Mouse (Mus musculus) embryonic facial prominence, embryonic 12.5 days (tissue): ENCODE data around the gene Ldlr. TPM values are rescaled to one million over a fixed set of nuclear protein-coding genes. Genes with fewer than 3 reads are reported as not detected.
"Not testable (repeated sequence)": the region's sequence is repeated elsewhere in the genome, so short reads cannot be mapped to it uniquely, and the experiment has no call there.

Source experiments
- ATAC-seq: fragments of 200-750 bp; cut with Nextera tagmentation; 2 replicates; pipeline ENCODE4 v1.8.0; 2017; ENCODE audit not compliant: insufficient number of reproducible peaks, insufficient read depth, low FRiP score, low TSS enrichment
- H3K27ac ChIP-seq: fragments of 300-500 bp; sonication (generic); 2 replicates; pipeline ENCODE4 v1.5.1; 2016; ENCODE audit warnings: mild to moderate bottlenecking
- H3K27me3 ChIP-seq: fragments of 300-500 bp; sonication (generic); 2 replicates; pipeline ENCODE4 v1.6.1; 2016; ENCODE audit warnings: mild to moderate bottlenecking, moderate library complexity
- H3K36me3 ChIP-seq: fragments of 300-500 bp; sonication (generic); 2 replicates; pipeline ENCODE4 v1.6.1; 2016; ENCODE audit warnings: mild to moderate bottlenecking
- H3K4me1 ChIP-seq: fragments of 300-500 bp; sonication (generic); 2 replicates; pipeline ENCODE4 v1.6.1; 2016
- H3K4me2 ChIP-seq: fragments of 300-500 bp; sonication (generic); replicated peaks from 2 replicates; pipeline ENCODE4 v1.6.1; 2016; ENCODE audit warnings: mild to moderate bottlenecking, moderate library complexity
- H3K4me3 ChIP-seq: fragments of 300-500 bp; sonication (generic); 2 replicates; pipeline ENCODE4 v1.5.1; 2016; ENCODE audit warnings: mild to moderate bottlenecking
- H3K9ac ChIP-seq: fragments of 300-500 bp; sonication (generic); 2 replicates; pipeline ENCODE4 v1.6.1; 2016; ENCODE audit warnings: mild to moderate bottlenecking, moderate library complexity
- H3K9me3 ChIP-seq: fragments of 300-500 bp; sonication (generic); 2 replicates; pipeline ENCODE4 v1.6.1; 2016; ENCODE audit warnings: mild to moderate bottlenecking, moderate library complexity
- WGBS: fragments of 180-500 bp; shearing (Covaris S2); methylation state at CpG from one replicate; pipeline ENCODE4 v1.1.7; 2016; 5-methylcytosine and 5-hydroxymethylcytosine counted together
- polyA plus RNA-seq: library from polyadenylated mRNA; unstranded; fragments of >200 nt; fragmentation: Nextera tagmentation; extraction: Ambion mirVana; gene quantifications from 2 replicates; pipeline ENCODE4 v1.2.1, GENCODE M21; 2016

The Ldlr gene
- polyA plus RNA-seq, 1 experiment from 2014 or later: 36.8 TPM

GRCm38 (mm10) chr9:21699280-21699679 is 24.0 kb upstream of the Ldlr start:
- not testable (repeated sequence) for H3K27ac ChIP-seq, H3K4me2 ChIP-seq, H3K4me3 ChIP-seq, ATAC-seq, H3K27me3 ChIP-seq, H3K4me1 ChIP-seq, H3K9me3 ChIP-seq, H3K9ac ChIP-seq
- 89% methylated on average over 6 of the region's 6 CpGs for WGBS
- peaks cover 92% of the 10 kb centered on the region for H3K36me3 ChIP-seq

DNA sequence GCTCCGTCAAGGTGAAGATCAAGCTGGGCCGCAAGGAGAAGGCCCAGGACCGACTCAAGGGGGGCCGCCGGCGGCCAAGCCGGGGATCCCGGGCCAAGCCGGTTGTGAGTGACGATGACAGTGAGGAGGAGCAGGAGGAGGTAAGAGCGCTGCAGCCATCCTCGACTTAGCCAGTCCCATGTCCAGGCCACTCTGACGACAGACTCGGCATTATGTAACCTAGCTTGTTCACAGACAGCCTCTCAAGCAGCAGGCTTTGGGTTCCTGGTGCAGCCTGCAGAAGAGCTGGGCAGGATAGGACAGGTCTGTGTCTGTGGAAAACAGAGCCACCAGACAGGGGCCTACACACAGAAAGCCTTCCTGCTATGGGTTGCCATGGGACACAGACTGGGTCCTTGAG is 22.2 kb upstream of the Ldlr start:
- 96% methylated on average over 14 of the region's 14 CpGs for WGBS
- peaks cover 93% of the 10 kb centered on the region for H3K36me3 ChIP-seq
- no peak for ATAC-seq

DNA sequence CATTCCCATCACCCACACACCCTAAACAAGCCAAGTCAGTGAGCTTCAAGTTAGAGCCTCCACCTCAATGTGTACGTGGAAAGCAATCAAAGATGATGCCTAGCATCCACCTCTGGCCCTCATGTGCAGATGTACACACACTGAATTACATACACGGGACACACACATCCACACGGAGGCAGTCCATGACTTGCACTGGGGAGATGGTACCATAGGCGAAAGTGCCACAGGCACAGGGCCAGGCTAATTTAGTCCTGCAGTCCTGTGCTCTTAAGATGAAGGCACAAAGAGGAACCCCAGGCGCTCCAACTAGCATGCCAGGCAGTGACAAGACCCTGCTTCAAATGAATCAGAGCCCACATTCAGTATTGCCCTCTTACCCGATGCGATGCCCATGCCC is 19.8 kb upstream of the Ldlr start:
- no peak overlapping the region for H3K27ac ChIP-seq
- no peak overlapping the region for H3K9ac ChIP-seq
- no peak for ATAC-seq
- no peaks in the 10 kb centered on the region for H3K27me3 ChIP-seq
- H3K4me2 ChIP-seq: no peak overlapping the region
- WGBS: 94% methylated on average over 7 of the region's 7 CpGs
- peaks cover 96% of the 10 kb centered on the region for H3K36me3 ChIP-seq
- no peaks in the 10 kb centered on the region for H3K9me3 ChIP-seq
- H3K4me3 ChIP-seq: no peak overlapping the region
- H3K4me1 ChIP-seq: no peaks in the 10 kb centered on the region

More for the DNA sequence above, 22.2 kb upstream of the Ldlr start:
- Histone ChIP-seq H3K4me2 (no peak overlapping the region), H3K27me3 (no peaks in the 10 kb centered on the region), H3K9ac (no peak overlapping the region), H3K4me1 (no peaks in the 10 kb centered on the region), H3K9me3 (no peaks in the 10 kb centered on the region), H3K27ac (no peak overlapping the region), H3K4me3 (no peak overlapping the region)

DNA sequence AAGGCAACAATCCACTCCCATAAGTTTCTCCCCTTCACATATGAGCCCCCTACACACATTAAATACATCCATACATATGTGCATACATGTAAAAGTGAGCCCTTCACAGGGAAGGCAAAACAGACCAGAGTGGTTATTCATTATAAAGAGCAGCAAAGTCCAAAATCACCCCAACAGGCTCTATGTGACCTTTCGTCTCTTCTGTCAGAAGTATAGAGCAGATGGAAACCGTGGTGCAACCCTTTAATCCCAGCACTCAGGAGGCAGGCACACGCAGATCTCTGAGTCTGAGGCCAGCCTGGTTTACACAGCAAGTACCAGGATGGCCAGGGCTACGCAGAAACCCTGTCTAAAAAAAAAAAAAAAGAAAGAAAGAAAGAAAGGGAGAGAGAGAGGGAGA is 17.2 kb upstream of the Ldlr start:
- Histone ChIP-seq H3K4me2 (no peak overlapping the region), H3K4me3 (no peak overlapping the region), H3K9ac (no peak overlapping the region), H3K27me3 (no peaks in the 10 kb centered on the region), H3K36me3 (peaks cover 79% of the 10 kb centered on the region), H3K9me3 (no peaks in the 10 kb centered on the region), H3K27ac (no peak overlapping the region), H3K4me1 (no peaks in the 10 kb centered on the region)
- ATAC-seq: no peak
- WGBS: 88% methylated on average over 4 of the region's 4 CpGs

DNA sequence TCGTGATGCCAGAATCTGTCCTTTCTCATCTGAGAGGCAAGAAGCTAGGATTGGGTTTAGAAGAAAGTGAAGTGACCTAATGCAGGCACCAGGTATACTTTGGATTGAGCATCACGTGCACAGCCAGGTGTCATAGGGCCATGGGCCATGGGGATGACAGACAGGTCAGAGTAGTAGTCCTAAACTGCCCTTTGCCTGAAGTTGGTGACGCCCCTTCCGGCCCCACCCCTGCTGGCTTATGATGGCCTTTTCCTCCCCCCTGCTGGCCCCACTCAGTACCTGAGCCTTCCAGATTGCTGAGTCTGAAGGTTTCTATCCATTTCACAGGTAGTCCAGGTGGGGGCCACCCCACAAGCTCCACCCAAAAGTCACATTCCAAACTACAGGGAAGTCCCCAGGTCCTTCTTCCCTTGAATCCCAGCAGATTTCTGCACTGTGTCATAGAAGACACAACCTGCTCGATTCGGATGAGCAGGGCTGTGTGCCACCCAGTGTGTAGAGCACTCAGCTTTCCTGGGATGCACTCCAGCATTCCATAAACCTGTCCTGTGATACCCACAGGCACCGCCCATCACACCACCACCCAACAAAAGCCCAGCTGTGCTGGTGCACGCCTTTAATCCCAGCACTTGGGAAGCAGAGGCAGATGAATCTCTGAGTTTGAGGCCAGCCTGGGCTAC is 16.6 kb upstream of the Ldlr start:
- Histone ChIP-seq H3K9me3 (no peaks in the 10 kb centered on the region), H3K4me2 (no peak overlapping the region), H3K27me3 (no peaks in the 10 kb centered on the region), H3K4me3 (no peak overlapping the region), H3K4me1 (no peaks in the 10 kb centered on the region), H3K9ac (no peak overlapping the region), H3K27ac (no peak overlapping the region), H3K36me3 (peaks cover 73% of the 10 kb centered on the region)
- 89% methylated on average over 8 of the region's 8 CpGs for WGBS
- ATAC-seq: no peak

- Histone ChIP-seq H3K4me2 (no peak overlapping the region), H3K27me3 (no peaks in the 10 kb centered on the region), H3K27ac (no peak overlapping the region), H3K9me3 (no peaks in the 10 kb centered on the region), H3K9ac (no peak overlapping the region), H3K36me3 (peaks cover 52% of the 10 kb centered on the region), H3K4me1 (no peaks in the 10 kb centered on the region), H3K4me3 (no peak overlapping the region)
- 93% methylated on average over 3 of the region's 3 CpGs for WGBS
- no peak for ATAC-seq
Observed at GRCm38 (mm10) chr9:21709340-21709739, 13.9 kb upstream of the Ldlr start.

- H3K9ac ChIP-seq: no peak overlapping the region
- peaks cover 6% of the 10 kb centered on the region; the same call in 1 of the 2 replicates for H3K36me3 ChIP-seq
- H3K4me2 ChIP-seq: no peak overlapping the region
- no peaks in the 10 kb centered on the region for H3K27me3 ChIP-seq
- no peak for ATAC-seq
- H3K27ac ChIP-seq: no peak overlapping the region
- H3K4me3 ChIP-seq: no peak overlapping the region
- 0 out of 2 replicates have a peak, but pooled peaks cover 4% of the 10 kb centered on the region for H3K9me3 ChIP-seq
- H3K4me1 ChIP-seq: no peaks in the 10 kb centered on the region
- WGBS: 59% methylated on average over 4 of the region's 4 CpGs
Observed at GRCm38 (mm10) chr9:21715298-21715697, 8.0 kb upstream of the Ldlr start.

DNA sequence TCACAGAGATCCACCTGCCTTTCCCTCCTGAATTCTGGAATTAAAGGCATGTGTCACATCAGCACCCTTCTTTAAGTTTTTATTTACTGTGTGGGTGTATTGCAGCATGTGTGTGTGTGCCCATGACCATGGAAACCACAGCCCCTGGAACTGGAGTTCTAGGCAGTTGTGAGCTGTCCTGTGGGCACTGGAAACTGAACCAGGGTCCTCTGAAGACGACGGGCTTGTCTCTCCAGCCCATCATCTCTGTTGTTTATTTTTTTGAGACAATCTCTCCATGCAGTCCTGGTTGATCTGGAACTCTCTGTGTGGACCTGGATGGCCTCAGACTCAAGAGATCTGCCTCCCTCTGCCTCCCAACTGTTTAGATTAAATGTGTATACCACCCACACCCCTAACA is 6.3 kb upstream of the Ldlr start:
- Histone ChIP-seq H3K4me3 (no peak overlapping the region), H3K27me3 (no peaks in the 10 kb centered on the region), H3K27ac (no peak overlapping the region), H3K36me3 (peaks cover 6% of the 10 kb centered on the region; the same call in 1 of the 2 replicates), H3K9me3 (0 out of 2 replicates have a peak, but pooled peaks cover 4% of the 10 kb centered on the region), H3K9ac (no peak overlapping the region), H3K4me2 (no peak overlapping the region), H3K4me1 (no peaks in the 10 kb centered on the region)
- 84% methylated on average over 2 of the region's 2 CpGs for WGBS
- no peak for ATAC-seq

DNA sequence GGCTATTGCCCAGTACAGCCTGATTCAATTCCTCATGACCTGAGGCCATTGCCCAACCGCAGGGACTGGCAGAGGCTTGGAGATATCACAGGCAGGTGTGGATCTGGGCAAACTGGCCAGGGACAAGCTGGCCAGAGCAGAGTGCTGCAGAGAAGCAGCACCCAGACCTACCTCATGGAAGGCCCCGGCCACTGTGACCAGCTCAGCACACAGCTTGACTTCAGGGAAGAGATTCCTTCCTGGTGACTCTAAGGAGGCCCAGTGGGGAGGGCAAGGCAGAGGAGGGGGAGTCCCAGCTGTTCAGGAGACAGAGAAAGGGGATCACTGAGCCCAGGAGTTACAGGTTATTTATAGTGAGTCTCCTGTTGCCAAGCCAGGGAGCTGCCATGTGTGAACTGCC is 2.2 kb upstream of the Ldlr start:
- H3K36me3 ChIP-seq: no peaks in the 10 kb centered on the region; the same call in 1 of the 2 replicates
- H3K27ac ChIP-seq: no peak overlapping the region
- no peak for ATAC-seq
- 0 out of 2 replicates have a peak, but pooled peaks cover under 1% of the 10 kb centered on the region for H3K9me3 ChIP-seq
- no peak overlapping the region for H3K4me2 ChIP-seq
- 67% methylated on average over 2 of the region's 2 CpGs for WGBS
- H3K4me3 ChIP-seq: no peak overlapping the region
- peaks cover 14% of the 10 kb centered on the region for H3K4me1 ChIP-seq
- H3K27me3 ChIP-seq: no peaks in the 10 kb centered on the region
- H3K9ac ChIP-seq: no peak overlapping the region

DNA sequence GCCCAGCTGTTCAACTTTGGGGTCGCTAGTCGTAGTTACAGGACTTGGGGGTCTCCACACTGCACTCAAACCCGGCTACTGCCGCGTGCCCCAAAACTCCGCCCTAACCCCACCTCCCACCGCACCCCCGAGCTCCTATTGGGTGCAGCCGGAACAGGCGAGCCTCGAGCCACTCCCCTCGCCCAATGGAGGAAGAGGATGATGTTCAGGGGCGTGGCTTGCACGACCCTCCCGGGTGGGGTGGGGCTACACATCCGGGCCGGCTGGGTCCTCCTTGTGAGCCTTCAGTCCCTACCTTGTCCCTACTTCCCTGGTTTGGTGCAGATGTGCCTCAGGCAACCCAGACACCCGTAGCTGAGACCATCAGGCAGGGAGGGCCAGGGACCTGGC is 859 bp downstream of the Ldlr start:
- Histone ChIP-seq H3K4me3 (peak overlapping the region; percentile 65), H3K4me2 (peak overlapping the region; percentile 62), H3K27me3 (no peaks in the 10 kb centered on the region), H3K9me3 (no peaks in the 10 kb centered on the region), H3K9ac (peak overlapping the region; percentile 62), H3K36me3 (peaks cover 11% of the 10 kb centered on the region; the same call in 1 of the 2 replicates), H3K27ac (peak overlapping the region; percentile 95), H3K4me1 (peaks cover 15% of the 10 kb centered on the region)
- peak; percentile 92 for ATAC-seq
- under 1% methylated on average over 18 of the region's 18 CpGs for WGBS

GRCm38 (mm10) chr9:21725224-21726121 is 2.2 kb downstream of the Ldlr start:
- Histone ChIP-seq H3K4me2 (peak overlapping the region; percentile 62), H3K4me1 (peaks cover 15% of the 10 kb centered on the region), H3K36me3 (peaks cover 18% of the 10 kb centered on the region), H3K4me3 (peak overlapping the region; percentile 65), H3K9me3 (no peaks in the 10 kb centered on the region), H3K27me3 (no peaks in the 10 kb centered on the region), H3K27ac (no peak overlapping the region), H3K9ac (no peak overlapping the region)
- ATAC-seq: no peak
- 86% methylated on average over 23 of the region's 23 CpGs for WGBS
